10 mouse cellular contexts compared by ENCODE assay signal in genomic region chr5:67176827-67177226, GRCm38 (mm10).
"Had no signal": no experiment of that assay in that cellular context is flagged by ENCODE, and none has a peak within 500 bp of the region (broad histone marks: within the 10 kb centered on the region; RNA-seq: fewer than 3 reads in every experiment).

No protein-coding gene starts in this region.

- H3K27me3 ChIP-seq: kidney, embryonic 15.5 days; limb, embryonic 15.5 days; liver, embryonic 13.5 days; midbrain, embryonic 13.5 days; stomach, embryonic 15.5 days had no signal

- H3K4me2 ChIP-seq: kidney, embryonic 15.5 days; limb, embryonic 15.5 days; liver, embryonic 13.5 days; midbrain, embryonic 13.5 days; stomach, embryonic 15.5 days had no signal

- ATAC-seq: midbrain, embryonic 13.5 days had no signal

- H3K27ac ChIP-seq: kidney, embryonic 15.5 days; left cerebral cortex, adult 2 months; limb, embryonic 15.5 days; liver, embryonic 13.5 days; midbrain, embryonic 13.5 days; stomach, embryonic 15.5 days had no signal

- H3K4me1 ChIP-seq: kidney, embryonic 15.5 days; limb, embryonic 15.5 days; liver, embryonic 13.5 days; midbrain, embryonic 13.5 days; stomach, embryonic 15.5 days had no signal

- H3K9ac ChIP-seq: kidney, embryonic 15.5 days; limb, embryonic 15.5 days; liver, embryonic 13.5 days; midbrain, embryonic 13.5 days; stomach, embryonic 15.5 days had no signal

- H3K4me3 ChIP-seq: kidney, embryonic 15.5 days; left cerebral cortex, adult 2 months; limb, embryonic 15.5 days; liver, embryonic 13.5 days; midbrain, embryonic 13.5 days; stomach, embryonic 15.5 days had no signal

- H3K9me3 ChIP-seq: kidney, embryonic 15.5 days; limb, embryonic 15.5 days; liver, embryonic 13.5 days; midbrain, embryonic 13.5 days; stomach, embryonic 15.5 days had no signal

- DNase-seq: kidney, postnatal 25 days; liver, embryonic 13.5 days; lung, adult 18-20 months; thymus, adult 2 months; thymus, postnatal 36 days had no signal

- H3K36me3 ChIP-seq: kidney, embryonic 15.5 days; limb, embryonic 15.5 days; liver, embryonic 13.5 days; midbrain, embryonic 13.5 days; stomach, embryonic 15.5 days had no signal
